Mouse (Mus musculus): ENCODE data around the gene Gm12216. TPM values are rescaled to one million over a fixed set of nuclear protein-coding genes. Genes with fewer than 3 reads are reported as not detected.

Gm12216 gene
- total and polyA plus RNA-seq, 3 experiments, result not detected

- no peak for DNase-seq (ENCODE audit: low read depth, low spot score)
Observed at GRCm38 (mm10) chr11:53783288-53783687, 75.8 kb downstream of the Gm12216 start.

GRCm38 (mm10) chr11:53781964-53782363 is 77.1 kb downstream of the Gm12216 start:
- no peaks in the 10 kb centered on the region for H3K9me3 ChIP-seq (replicated peaks; ENCODE audit: insufficient read depth, low read length)
- no peak for DNase-seq (ENCODE audit: low read depth, low spot score)
- H3K9ac ChIP-seq (ENCODE audit: control insufficient read depth, low read depth, low read length, poor library complexity, severe bottlenecking), result no peak overlapping the region
- peaks cover 7 to 17% of the 10 kb centered on the region in 2 experiments; a peak in 3 of 4 replicates for H3K4me1 ChIP-seq (ENCODE audit: control insufficient read depth in 1 of 2, insufficient read depth in 2 of 2, low read length in 2 of 2)
- H3K27me3 ChIP-seq (ENCODE audit: control insufficient read depth in 1 of 2, insufficient read depth in 2 of 2, low read length in 2 of 2), result peaks cover 5 to 9% of the 10 kb centered on the region in 2 experiments; a peak in 3 of 4 replicates
- H3K79me2 ChIP-seq (ENCODE audit: control insufficient read depth, insufficient read depth, low read length, poor library complexity), result no peaks in the 10 kb centered on the region
- H3K36me3 ChIP-seq (ENCODE audit: control insufficient read depth in 1 of 2, insufficient read depth in 2 of 2, low read length in 2 of 2), result peaks cover 0 to 9% of the 10 kb centered on the region in 2 experiments; a peak in 2 of 4 replicates
- H3K27ac ChIP-seq (ENCODE audit: control insufficient read depth, low read depth, low read length), result no peak overlapping the region
- H3K4me3 ChIP-seq (ENCODE audit: control insufficient read depth in 1 of 2, insufficient read depth in 1 of 2, low read depth in 2 of 2, low read length in 2 of 2), result no peak overlapping the region
- TF ChIP-seq ZMIZ1 (IDR thresholded peaks at IDR 0.05; ENCODE audit: low read depth, low read length) (no peak), POLR2AphosphoS5 (IDR thresholded peaks at IDR 0.05; ENCODE audit: borderline replicate concordance, low read depth, low read length) (no peak), GABPA (IDR thresholded peaks at IDR 0.05; ENCODE audit: low read depth, low read length) (no peak), SIN3A (IDR thresholded peaks at IDR 0.05; ENCODE audit: low read length) (no peak), USF2 (IDR thresholded peaks at IDR 0.05; ENCODE audit: borderline replicate concordance in 1 of 2, insufficient read depth in 1 of 2, low read depth in 1 of 2, low read length in 2 of 2) (no peak), BHLHE40 (IDR thresholded peaks at IDR 0.05; ENCODE audit: borderline replicate concordance, low read depth, low read length) (no peak), ZKSCAN1 (IDR thresholded peaks at IDR 0.05; ENCODE audit: low read depth, low read length) (no peak), MEF2A (IDR thresholded peaks at IDR 0.05; ENCODE audit: extremely low read depth, insufficient replicate concordance, low read depth, low read length, poor library complexity, severe bottlenecking) (no peak), MYB (IDR thresholded peaks at IDR 0.05; ENCODE audit: low read depth, low read length) (no peak), TCF12 (IDR thresholded peaks at IDR 0.05; ENCODE audit: low read depth, low read length) (no peak), POLR2AphosphoS2 (IDR thresholded peaks at IDR 0.05; ENCODE audit: low read length) (no peak), ZNF384 (IDR thresholded peaks at IDR 0.05; ENCODE audit: low read depth, low read length) (no peak), RCOR1 (IDR thresholded peaks at IDR 0.05; ENCODE audit: low read depth, low read length) (no peak), MAX (IDR thresholded peaks at IDR 0.05; ENCODE audit: low read length) (no peak), MXI1 (IDR thresholded peaks at IDR 0.05; ENCODE audit: low read depth, low read length) (no peak), TBP (IDR thresholded peaks at IDR 0.05; ENCODE audit: low read depth, low read length) (no peak), SMC3 (IDR thresholded peaks at IDR 0.05; ENCODE audit: low read depth, low read length) (no peak), GATA1 (IDR thresholded peaks at IDR 0.05; ENCODE audit: low read depth, low read length) (no peak), EP300 (IDR thresholded peaks at IDR 0.05; ENCODE audit: low read depth in 1 of 2, low read length in 2 of 2) (no peak)

More at GRCm38 (mm10) chr11:53783288-53783687, 75.8 kb downstream of the Gm12216 start:
- Histone ChIP-seq H3K9me3 (replicated peaks; ENCODE audit: insufficient read depth, low read length) (no peaks in the 10 kb centered on the region), H3K9ac (ENCODE audit: control insufficient read depth, low read depth, low read length, poor library complexity, severe bottlenecking) (no peak overlapping the region), H3K27ac (ENCODE audit: control insufficient read depth, low read depth, low read length) (no peak overlapping the region), H3K36me3 (ENCODE audit: control insufficient read depth in 1 of 2, insufficient read depth in 2 of 2, low read length in 2 of 2) (peaks cover 0 to 9% of the 10 kb centered on the region in 2 experiments; a peak in 2 of 4 replicates), H3K27me3 (ENCODE audit: control insufficient read depth in 1 of 2, insufficient read depth in 2 of 2, low read length in 2 of 2) (peaks cover 5 to 9% of the 10 kb centered on the region in 2 experiments; a peak in 3 of 4 replicates), H3K4me1 (ENCODE audit: control insufficient read depth in 1 of 2, insufficient read depth in 2 of 2, low read length in 2 of 2) (peaks cover 7 to 17% of the 10 kb centered on the region in 2 experiments; a peak in 3 of 4 replicates), H3K4me3 (ENCODE audit: control insufficient read depth in 1 of 2, insufficient read depth in 1 of 2, low read depth in 2 of 2, low read length in 2 of 2) (no peak overlapping the region), H3K79me2 (ENCODE audit: control insufficient read depth, insufficient read depth, low read length, poor library complexity) (no peaks in the 10 kb centered on the region)
- TF ChIP-seq EP300 (IDR thresholded peaks at IDR 0.05; ENCODE audit: low read depth in 1 of 2, low read length in 2 of 2) (no peak), SIN3A (IDR thresholded peaks at IDR 0.05; ENCODE audit: low read length) (no peak), ETS1 (IDR thresholded peaks at IDR 0.05; ENCODE audit: low read depth, low read length) (no peak), MEF2A (IDR thresholded peaks at IDR 0.05; ENCODE audit: extremely low read depth, insufficient replicate concordance, low read depth, low read length, poor library complexity, severe bottlenecking) (no peak), CHD2 (IDR thresholded peaks at IDR 0.05; ENCODE audit: low read length) (no peak), E2F4 (IDR thresholded peaks at IDR 0.05; ENCODE audit: borderline replicate concordance, low read depth, low read length) (no peak), MAX (IDR thresholded peaks at IDR 0.05; ENCODE audit: low read length) (no peak), RCOR1 (IDR thresholded peaks at IDR 0.05; ENCODE audit: low read depth, low read length) (no peak), MAZ (IDR thresholded peaks at IDR 0.05; ENCODE audit: low read depth, low read length) (no peak), TAL1 (IDR thresholded peaks at IDR 0.05; ENCODE audit: low read length) (no peak), CTCF (IDR thresholded peaks at IDR 0.05 in 2 of 3, conservative IDR thresholded peaks at IDR 0.05 in 1 of 3; ENCODE audit: control insufficient read depth in 1 of 3, insufficient read depth in 1 of 3, low read depth in 2 of 3, low read length in 3 of 3, poor library complexity in 1 of 3, severe bottlenecking in 1 of 3) (no peak)
